Mouse (Mus musculus) mesoderm, embryonic 11.5 days (tissue): ENCODE measurements around the gene Preb.

Experiments used
- DNase-seq: peaks from one replicate; pipeline ENCODE4 v3.0.0-alpha.2; 2012; ENCODE audit warnings: low read depth, low spot score

Preb gene

GRCm38 (mm10) chr5:30921256-30922033 is 38.7 kb downstream of the Preb start, which contains the start of gene Khk:
Gene Khk, plus strand, starts transcription at chr5:30921431.
- DNase-seq, result peak; percentile 92

- DNase-seq, result no peak
These were observed 39.5 kb downstream of the Preb start for GRCm38 (mm10) chr5:30920621-30921020.

- DNase-seq, result no peak
These were observed 40.1 kb downstream of the Preb start for GRCm38 (mm10) chr5:30919831-30920614.

- DNase-seq, result no peak
These were observed 41.5 kb downstream of the Preb start for GRCm38 (mm10) chr5:30918691-30919090.

GRCm38 (mm10) chr5:30917891-30918670 is 42.1 kb downstream of the Preb start:
- no peak for DNase-seq

GRCm38 (mm10) chr5:30917348-30917747 is 42.8 kb downstream of the Preb start:
- no peak for DNase-seq

GRCm38 (mm10) chr5:30916841-30917240 is 43.3 kb downstream of the Preb start:
- no peak for DNase-seq

GRCm38 (mm10) chr5:30915974-30916433 is 44.2 kb downstream of the Preb start:
- peak; percentile 95 for DNase-seq

GRCm38 (mm10) chr5:30915456-30915855 is 44.7 kb downstream of the Preb start:
- DNase-seq, result no peak

- DNase-seq, result no peak
These were observed 45.3 kb downstream of the Preb start for GRCm38 (mm10) chr5:30914849-30915248.

GRCm38 (mm10) chr5:30914101-30914635 is 46.0 kb downstream of the Preb start:
- DNase-seq, result no peak

- peak; percentile 92 for DNase-seq
These were observed 46.9 kb downstream of the Preb start, which contains the start of gene Emilin1 for GRCm38 (mm10) chr5:30913060-30913841. Gene Emilin1, plus strand, starts transcription at chr5:30913402.

GRCm38 (mm10) chr5:30912156-30912555 is 48.0 kb downstream of the Preb start:
- DNase-seq, result no peak

- DNase-seq, result no peak
These were observed 49.7 kb downstream of the Preb start for GRCm38 (mm10) chr5:30910481-30910880.

GRCm38 (mm10) chr5:30909863-30910262 is 50.3 kb downstream of the Preb start:
- DNase-seq, result no peak

- DNase-seq, result no peak
These were observed 50.9 kb downstream of the Preb start for GRCm38 (mm10) chr5:30909300-30909659.

- no peak for DNase-seq
These were observed 51.5 kb downstream of the Preb start for GRCm38 (mm10) chr5:30908426-30909299.

GRCm38 (mm10) chr5:30907413-30908059 is 52.6 kb downstream of the Preb start, which contains the start of gene Ost4:
Gene Ost4, minus strand, starts transcription at chr5:30907788.
- peak; percentile 96 for DNase-seq

- no peak for DNase-seq
These were observed 58.3 kb downstream of the Preb start for GRCm38 (mm10) chr5:30901860-30902259.
